Mouse (Mus musculus) telencephalon, adult 2 months (tissue): ENCODE results near the gene Acmsd.

Experiments used
- DNase-seq: peaks from one replicate; pipeline ENCODE4 v3.0.0-alpha.2; 2011; ENCODE audit warnings: low read depth, low spot score

Gene Acmsd

GRCm38 (mm10) chr1:127775206-127775720 lies 46.0 kb downstream of the Acmsd start:
- no peak for DNase-seq

GRCm38 (mm10) chr1:127776246-127776645 lies 47.0 kb downstream of the Acmsd start:
- no peak for DNase-seq

GRCm38 (mm10) chr1:127778611-127779010 lies 49.4 kb downstream of the Acmsd start:
- DNase-seq: no peak

- DNase-seq: no peak
Observed at GRCm38 (mm10) chr1:127780142-127780541, 50.9 kb downstream of the Acmsd start.

GRCm38 (mm10) chr1:127780849-127781248 lies 51.6 kb downstream of the Acmsd start:
- DNase-seq: no peak

GRCm38 (mm10) chr1:127783862-127784261 lies 54.6 kb downstream of the Acmsd start:
- DNase-seq: no peak

- no peak for DNase-seq
Observed at GRCm38 (mm10) chr1:127785882-127786281, 56.7 kb downstream of the Acmsd start.

- DNase-seq: no peak
Observed at GRCm38 (mm10) chr1:127788943-127789342, 59.7 kb downstream of the Acmsd start.

GRCm38 (mm10) chr1:127793459-127793858 lies 64.2 kb downstream of the Acmsd start:
- no peak for DNase-seq

GRCm38 (mm10) chr1:127795087-127795769 lies 66.0 kb downstream of the Acmsd start:
- peak; percentile 38 for DNase-seq

GRCm38 (mm10) chr1:127796341-127796740 lies 67.1 kb downstream of the Acmsd start:
- no peak for DNase-seq

GRCm38 (mm10) chr1:127796752-127797151 lies 67.5 kb downstream of the Acmsd start:
- no peak for DNase-seq

- peak; percentile 28 for DNase-seq
Observed at GRCm38 (mm10) chr1:127802916-127803315, 73.7 kb downstream of the Acmsd start.

GRCm38 (mm10) chr1:127808671-127809070 lies 79.5 kb downstream of the Acmsd start:
- no peak for DNase-seq

GRCm38 (mm10) chr1:127812929-127813328 lies 83.7 kb downstream of the Acmsd start:
- peak; percentile 55 for DNase-seq

- no peak for DNase-seq
Observed at GRCm38 (mm10) chr1:127816381-127816780, 87.2 kb downstream of the Acmsd start.
